ENCODE assay signal across 26 mouse cellular contexts in the genomic region with DNA sequence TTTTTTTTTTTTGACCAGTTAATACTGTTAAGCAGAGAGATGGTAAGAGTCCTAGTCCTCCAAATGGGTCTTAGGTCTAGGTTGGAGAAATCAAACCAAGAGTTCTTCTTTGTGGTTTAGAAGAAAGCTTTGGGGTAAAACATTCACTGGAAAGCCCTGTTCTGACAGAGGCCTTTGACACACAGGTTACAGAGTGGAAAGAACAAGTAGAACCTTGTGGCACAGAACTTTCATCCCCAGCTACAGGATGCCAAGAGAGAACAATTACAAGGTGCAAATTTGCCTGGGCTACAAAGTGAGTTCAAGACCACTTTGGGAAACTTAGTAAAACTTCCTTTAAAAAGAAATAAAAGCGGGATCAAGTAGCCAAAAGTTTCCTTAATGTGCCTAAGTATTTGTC. TPM values are rescaled to one million over a fixed set of nuclear protein-coding genes. Genes with fewer than 3 reads are reported as not detected.
DNase-seq lines count a peak whose midpoint lies in the region; ATAC-seq and TF ChIP-seq lines count a peak whose summit lies in the region.
"Had no signal": no experiment of that assay in that cellular context is flagged by ENCODE, and none has a peak within 500 bp of the region (broad histone marks: within the 10 kb centered on the region; RNA-seq: fewer than 3 reads in every experiment).

No protein-coding gene starts in this region.

- no peaks in the 10 kb centered on the region for H3K4me1 ChIP-seq in kidney, adult 2 months (ENCODE audit: control insufficient read depth, insufficient read depth, low read length)
- no peaks in the 10 kb centered on the region for H3K4me1 ChIP-seq in kidney, embryonic 14.5 days (ENCODE audit: control insufficient read depth, insufficient read depth, low read length)
- peaks cover 21% of the 10 kb centered on the region for H3K4me1 ChIP-seq in liver, adult 2 months (ENCODE audit: control insufficient read depth, insufficient read depth, low read length)
- H3K4me1 ChIP-seq in liver, embryonic 12.5 days: no peaks in the 10 kb centered on the region

- DNase-seq in kidney, adult 2 months: peak; percentile 52
- no peak for DNase-seq in kidney, postnatal 10 days
- DNase-seq in kidney, adult 9 months: peak; percentile 62
- DNase-seq in liver, adult 2 months (ENCODE audit: extremely low read depth, low read depth, low spot score): peak; percentile 72
- DNase-seq: adrenal gland, adult 2 months; adrenal gland, adult 8-10 months; adrenal gland, postnatal 10 days; adrenal gland, postnatal 14 days; adrenal gland, postnatal 25 days; adrenal gland, postnatal 36 days; B cell, adult 2 months; cerebellum, adult 11 months; cerebellum, adult 11-12 months; cerebellum, adult 18-20 months had no signal

- ATAC-seq in kidney, embryonic 14.5 days (ENCODE audit: low FRiP score, low TSS enrichment): no peak
- ATAC-seq in liver, embryonic 12.5 days: no peak
- ATAC-seq: activated CD4-positive, CD25-positive, alpha-beta regulatory T cell, adult 4 months; CD4-positive, CD25-positive, alpha-beta regulatory T cell, adult 4 months; Patski had no signal

- no peak overlapping the region for H3K4me2 ChIP-seq in kidney, embryonic 14.5 days (replicated peaks; ENCODE audit: low read depth, low read length)
- H3K4me2 ChIP-seq in liver, embryonic 12.5 days: no peak overlapping the region

- H3K27me3 ChIP-seq in kidney, adult 2 months (replicated peaks; ENCODE audit: control insufficient read depth, insufficient read depth, low read length): no peaks in the 10 kb centered on the region
- no peaks in the 10 kb centered on the region for H3K27me3 ChIP-seq in kidney, embryonic 14.5 days (ENCODE audit: control insufficient read depth, insufficient read depth, low read length)
- no peaks in the 10 kb centered on the region for H3K27me3 ChIP-seq in liver, adult 2 months (ENCODE audit: control insufficient read depth, insufficient read depth, low read length)
- no peaks in the 10 kb centered on the region for H3K27me3 ChIP-seq in liver, embryonic 12.5 days (replicated peaks)
- H3K27me3 ChIP-seq: CH12.LX had no signal

- H3K36me3 ChIP-seq in kidney, adult 2 months (ENCODE audit: control insufficient read depth, insufficient read depth, low read length): no peaks in the 10 kb centered on the region
- no peaks in the 10 kb centered on the region for H3K36me3 ChIP-seq in kidney, embryonic 14.5 days (ENCODE audit: control insufficient read depth, insufficient read depth, low read length)
- peaks cover 54% of the 10 kb centered on the region for H3K36me3 ChIP-seq in liver, adult 2 months (ENCODE audit: control insufficient read depth, insufficient read depth, low read length)
- H3K36me3 ChIP-seq in liver, embryonic 12.5 days: no peaks in the 10 kb centered on the region
- H3K36me3 ChIP-seq: G1E had no signal

- H3K9me3 ChIP-seq in kidney, embryonic 14.5 days (ENCODE audit: control insufficient read depth, low read length): no peaks in the 10 kb centered on the region
- no peaks in the 10 kb centered on the region for H3K9me3 ChIP-seq in liver, embryonic 12.5 days (replicated peaks)
- H3K9me3 ChIP-seq: G1E had no signal

- H3K4me3 ChIP-seq in kidney, adult 2 months (ENCODE audit: insufficient read depth, low read depth, low read length): no peak overlapping the region
- no peak overlapping the region for H3K4me3 ChIP-seq in kidney, embryonic 14.5 days (ENCODE audit: low read length)
- H3K4me3 ChIP-seq in liver, adult 2 months (ENCODE audit: insufficient read depth, low read depth, low read length): no peak overlapping the region
- no peak overlapping the region for H3K4me3 ChIP-seq in liver, embryonic 12.5 days

- H3K9ac ChIP-seq in kidney, embryonic 14.5 days (ENCODE audit: low read depth, low read length): no peak overlapping the region
- no peak overlapping the region for H3K9ac ChIP-seq in liver, adult 2 months (ENCODE audit: low read depth, low read length)
- no peak overlapping the region for H3K9ac ChIP-seq in liver, embryonic 12.5 days

- no peak for TF ChIP-seq CTCF in kidney, adult 2 months (conservative IDR thresholded peaks at IDR 0.05; ENCODE audit: insufficient read depth, insufficient read length, low read depth, low read length)
- no peak for TF ChIP-seq CTCF in liver, adult 2 months (IDR thresholded peaks at IDR 0.05; ENCODE audit: low read depth, low read length)

- H3K27ac ChIP-seq in kidney, adult 2 months (ENCODE audit: insufficient read depth, low read depth, low read length): no peak overlapping the region
- no peak overlapping the region for H3K27ac ChIP-seq in kidney, embryonic 14.5 days (ENCODE audit: low read depth, low read length)
- no peak overlapping the region for H3K27ac ChIP-seq in liver, adult 2 months (replicated peaks; ENCODE audit: insufficient read depth, low read depth, low read length)
- H3K27ac ChIP-seq in liver, embryonic 12.5 days: no peak overlapping the region

- no peak for TF ChIP-seq POLR2A in kidney, adult 2 months (IDR thresholded peaks at IDR 0.05; ENCODE audit: low read depth, low read length)
- TF ChIP-seq POLR2A in liver, adult 2 months (IDR thresholded peaks at IDR 0.05; ENCODE audit: extremely low read depth, insufficient read depth, low read length): no peak

- WGBS in kidney, adult 2 months: 81% methylated on average over 1 of the region's 1 CpGs
- 85% methylated on average over 1 of the region's 1 CpGs for WGBS in kidney, embryonic 14.5 days
- WGBS in liver, adult 2 months: 88% methylated on average over 1 of the region's 1 CpGs
- 64% methylated on average over 1 of the region's 1 CpGs for WGBS in liver, embryonic 12.5 days (ENCODE audit: insufficient replicate concordance)

- H3K79me2 ChIP-seq in liver, adult 2 months (ENCODE audit: control insufficient read depth, insufficient read depth, low read length): peaks cover 12% of the 10 kb centered on the region; the same call in 1 of the 2 replicates

RNA-seq across cellular contexts. Expression of a gene that starts 6.3 kb away (rescaled TPM):
- polyA plus RNA-seq in kidney, adult 2 months (2012; rRNA removed): not detected in 2 replicates
- polyA plus RNA-seq in kidney, embryonic 14.5 days (2014; fragmentation: Nextera tagmentation; extraction: Ambion mirVana): not detected in 2 replicates
- 152 and 251 TPM in 2 replicates for total RNA-seq in liver, adult 2 months (2014; rRNA removed)
- 3.9 and 12.8 TPM in 2 replicates for polyA plus RNA-seq in liver, adult 2 months (2012; rRNA removed)
- polyA plus RNA-seq in liver, embryonic 12.5 days (2016; fragmentation: Nextera tagmentation; extraction: Ambion mirVana): not detected in 2 replicates
- total RNA-seq: adrenal gland, adult 18-20 months; adrenal gland, postnatal 25 days; CH12.LX; ES-E14; MEL had no signal
- polyA plus RNA-seq: activated CD4-positive, CD25-positive, alpha-beta regulatory T cell, adult 4 months; adrenal gland, adult 2 months; brain, embryonic 14.5 days; C2C12; CD4-positive, CD25-positive, alpha-beta regulatory T cell, adult 4 months; G1E had no signal
